Mouse (Mus musculus): ENCODE results near the gene Clec16a.

DNA sequence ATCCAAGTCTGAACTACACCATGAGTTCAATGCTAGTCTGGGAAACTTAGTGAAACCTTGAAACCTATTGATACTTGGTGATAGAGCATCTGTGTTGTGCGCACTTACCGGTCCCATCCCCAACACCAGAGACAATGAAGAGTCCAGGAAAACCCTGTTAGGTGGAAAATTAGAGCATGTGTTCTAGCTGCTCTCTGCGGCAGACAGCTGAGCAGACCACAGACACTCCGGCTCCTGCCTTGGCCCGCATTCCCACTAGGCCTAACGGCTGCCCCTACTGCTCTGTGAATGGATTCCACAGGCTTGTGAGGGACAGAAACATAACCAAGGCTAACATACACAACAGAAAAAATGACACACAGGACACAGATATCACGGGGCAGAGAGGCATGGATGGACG, 228.4 kb downstream of the Clec16a start:
- TF ChIP-seq CTCF (conservative IDR thresholded peaks at IDR 0.05; ENCODE audit: insufficient read depth, insufficient read length, low read depth, low read length): no peak
- TF ChIP-seq POLR2A (IDR thresholded peaks at IDR 0.05; ENCODE audit: low read depth, low read length): no peak

All from kidney, adult 2 months (tissue).